Mouse (Mus musculus) splenic B cell, adult 2 months (primary cell): ENCODE measurements around the gene Alpk1.

Source experiments
- DNase-seq: peaks from one replicate; pipeline ENCODE4 v3.0.0-alpha.2; 2011; ENCODE audit warnings: low read depth, low spot score
- H3K27me3 ChIP-seq: 2 replicates; pipeline ENCODE4 v1.6.1; 2012; ENCODE audit warnings: mild to moderate bottlenecking, low read length, moderate library complexity, mixed read lengths; ENCODE audit not compliant: control insufficient read depth, poor library complexity, insufficient read depth, severe bottlenecking
- H3K36me3 ChIP-seq: 2 replicates; pipeline ENCODE4 v1.6.1; 2012; ENCODE audit warnings: mild to moderate bottlenecking, low read length, moderate library complexity, mixed read lengths; ENCODE audit not compliant: control insufficient read depth, poor library complexity, insufficient read depth, severe bottlenecking

Gene Alpk1

DNA sequence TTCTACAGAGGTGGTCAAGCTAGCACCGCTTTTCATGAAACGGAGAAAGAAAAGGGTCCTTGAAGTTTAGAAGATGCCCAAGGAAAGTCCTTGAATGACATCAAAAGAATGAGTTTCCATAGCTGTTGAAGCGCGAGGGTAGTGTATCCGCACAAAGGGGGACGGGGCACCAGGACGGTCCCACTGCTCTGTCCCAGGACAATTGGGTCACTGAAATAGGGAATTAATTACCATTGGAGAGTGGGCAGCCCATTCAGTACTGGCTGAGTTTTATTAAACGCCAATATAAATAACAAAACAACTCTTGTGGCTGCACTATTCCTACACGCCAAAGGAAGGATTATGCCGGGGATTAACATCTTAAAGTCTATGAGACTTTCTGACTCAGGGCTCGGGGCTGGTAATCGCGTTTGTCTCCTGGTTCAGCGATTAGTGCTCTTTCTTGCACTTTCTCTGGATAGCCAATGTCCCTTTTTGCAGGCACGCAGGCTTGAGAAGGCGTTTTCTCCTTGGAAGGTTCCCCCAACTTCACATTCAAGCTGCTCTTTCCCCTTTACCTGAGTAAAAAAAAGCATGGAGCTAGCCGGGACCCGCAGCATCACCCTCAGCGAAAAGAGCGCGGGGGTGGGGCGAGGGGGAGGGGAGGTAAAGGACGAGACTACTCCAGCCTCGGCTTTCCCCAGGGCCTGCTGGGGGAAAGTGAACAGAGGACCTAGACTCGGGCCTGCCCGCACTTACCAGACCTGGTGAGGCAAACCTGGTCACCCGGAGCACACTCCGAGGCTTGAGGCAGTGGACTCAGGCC is 153.0 kb downstream of the Alpk1 start:
- Histone ChIP-seq H3K36me3 (no peaks in the 10 kb centered on the region), H3K27me3 (peaks cover 1% of the 10 kb centered on the region)
- peak; percentile 12 for DNase-seq

DNA sequence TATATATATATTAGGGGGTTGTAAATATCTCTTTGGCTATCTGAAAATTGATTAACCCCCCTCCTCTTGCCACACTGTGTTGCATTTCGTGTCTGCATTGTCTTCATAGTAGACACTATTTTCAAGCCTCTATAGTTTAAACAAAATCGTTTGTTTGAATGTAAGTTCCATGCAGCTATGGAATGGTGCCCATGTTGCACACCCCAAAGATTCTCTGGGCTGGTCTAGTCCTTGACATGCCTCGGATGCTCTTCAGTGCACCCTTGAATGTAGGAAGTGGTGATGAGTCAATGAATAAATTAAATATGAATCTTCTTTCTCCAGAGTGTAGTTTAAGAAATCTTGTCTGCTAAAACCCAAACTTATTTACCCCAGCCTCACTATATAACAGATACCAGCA is 153.8 kb downstream of the Alpk1 start:
- DNase-seq, result peak; percentile 13
- H3K36me3 ChIP-seq, result no peaks in the 10 kb centered on the region

DNA sequence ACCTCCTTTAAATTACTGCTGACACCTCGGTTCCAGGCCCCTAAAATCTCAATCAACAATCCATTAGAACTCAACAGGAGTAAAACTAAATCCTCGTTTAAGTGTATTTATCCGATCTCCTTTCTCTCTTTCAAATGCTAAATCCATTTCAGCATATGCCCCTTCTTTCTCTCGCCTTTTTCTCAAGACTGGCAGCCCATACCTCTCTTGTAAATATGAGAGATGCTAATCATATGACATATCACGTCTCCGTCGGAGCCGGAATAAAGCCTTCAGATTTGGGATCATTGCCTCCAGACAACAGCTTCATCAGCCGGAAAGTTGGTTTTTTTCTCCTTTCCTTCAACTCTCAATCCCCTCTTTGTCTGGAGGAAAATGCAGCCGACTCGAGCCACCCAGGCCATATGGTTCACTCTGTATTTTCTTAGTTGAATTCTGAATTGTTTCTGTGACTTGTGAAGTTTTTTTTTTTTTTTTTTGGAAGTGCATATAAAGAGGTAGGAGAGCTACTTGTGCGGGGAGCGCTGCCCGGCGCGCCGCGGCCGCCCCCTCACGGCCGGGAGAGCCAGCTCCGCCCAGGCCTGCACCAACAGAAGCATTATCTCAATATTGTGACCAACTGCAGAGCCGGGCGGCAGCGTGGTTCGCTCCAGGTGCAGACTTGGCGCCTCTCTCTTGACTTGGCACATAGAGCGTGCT is 154.5 kb downstream of the Alpk1 start:
- DNase-seq, result peak; percentile 43
- Histone ChIP-seq H3K36me3 (no peaks in the 10 kb centered on the region), H3K27me3 (peaks cover 1% of the 10 kb centered on the region; the same call in 1 of the 2 replicates)

More for the DNA sequence above, 153.8 kb downstream of the Alpk1 start:
- peaks cover 1% of the 10 kb centered on the region for H3K27me3 ChIP-seq

DNA sequence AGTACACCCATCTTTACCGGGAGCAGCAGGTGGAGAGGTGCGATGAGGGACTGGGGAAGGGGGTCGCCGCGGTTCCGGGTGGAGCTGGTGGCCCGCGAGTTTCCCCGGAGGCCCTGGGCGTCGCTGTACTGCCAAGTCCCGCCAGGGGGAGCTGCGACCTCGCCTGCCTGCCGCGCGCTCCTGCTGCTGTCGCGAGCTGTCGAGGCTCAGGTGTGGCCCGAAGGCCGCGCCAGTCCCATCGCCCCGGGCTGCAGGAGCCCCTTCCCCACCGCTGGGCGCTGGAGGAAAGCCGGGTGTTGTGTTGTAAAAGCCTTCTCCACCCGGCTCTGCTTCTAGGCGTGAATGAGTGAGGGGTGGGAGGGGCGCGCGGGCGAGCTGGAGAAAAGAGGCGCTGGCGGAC is 155.0 kb downstream of the Alpk1 start:
- Histone ChIP-seq H3K36me3 (no peaks in the 10 kb centered on the region), H3K27me3 (peaks cover 1% of the 10 kb centered on the region; the same call in 1 of the 2 replicates)
- DNase-seq, result peak; percentile 83
